Mouse (Mus musculus): Measurements from ENCODE around the gene Sdr39u1.

Gene Sdr39u1

GRCm38 (mm10) chr14:55884713-55885113 lies 15.4 kb downstream of the Sdr39u1 start, which contains the start of gene Khnyn:
TSS of gene Khnyn (plus strand) at chr14:55884947.
- peak; percentile 84 for DNase-seq (ENCODE audit: low read depth, low spot score)

GRCm38 (mm10) chr14:55884166-55884565 lies 15.9 kb downstream of the Sdr39u1 start, which contains the start of gene Cbln3:
TSS of gene Cbln3 (minus strand) at chr14:55884392.
- peak; percentile 27 for DNase-seq (ENCODE audit: low read depth, low spot score)

GRCm38 (mm10) chr14:55883663-55884062 lies 16.4 kb downstream of the Sdr39u1 start:
- DNase-seq (ENCODE audit: low read depth, low spot score): no peak

- no peak for DNase-seq (ENCODE audit: low read depth, low spot score)
Measured at GRCm38 (mm10) chr14:55883149-55883661, 16.9 kb downstream of the Sdr39u1 start.

- DNase-seq (ENCODE audit: low read depth, low spot score): peak; percentile 52
Measured at GRCm38 (mm10) chr14:55882171-55882641, 17.9 kb downstream of the Sdr39u1 start.

- DNase-seq (ENCODE audit: low read depth, low spot score): no peak
Measured at GRCm38 (mm10) chr14:55880982-55881381, 19.1 kb downstream of the Sdr39u1 start.

GRCm38 (mm10) chr14:55879623-55880022 lies 20.5 kb downstream of the Sdr39u1 start:
- peak; percentile 91 for DNase-seq (ENCODE audit: low read depth, low spot score)

GRCm38 (mm10) chr14:55878316-55878940 lies 21.7 kb downstream of the Sdr39u1 start:
- no peak for DNase-seq (ENCODE audit: low read depth, low spot score)

GRCm38 (mm10) chr14:55877469-55878315 lies 22.4 kb downstream of the Sdr39u1 start:
- DNase-seq (ENCODE audit: low read depth, low spot score): no peak

GRCm38 (mm10) chr14:55873714-55874683 lies 26.1 kb downstream of the Sdr39u1 start:
- peak; percentile 86 for DNase-seq (ENCODE audit: low read depth, low spot score)

GRCm38 (mm10) chr14:55873242-55873713 lies 26.8 kb downstream of the Sdr39u1 start:
- no peak for DNase-seq (ENCODE audit: low read depth, low spot score)

GRCm38 (mm10) chr14:55872551-55872950 lies 27.5 kb downstream of the Sdr39u1 start:
- no peak for DNase-seq (ENCODE audit: low read depth, low spot score)

GRCm38 (mm10) chr14:55872039-55872438 lies 28.1 kb downstream of the Sdr39u1 start:
- DNase-seq (ENCODE audit: low read depth, low spot score): no peak

- DNase-seq (ENCODE audit: low read depth, low spot score): no peak
Measured at GRCm38 (mm10) chr14:55869538-55869937, 30.6 kb downstream of the Sdr39u1 start.

GRCm38 (mm10) chr14:55868230-55869026 lies 31.7 kb downstream of the Sdr39u1 start:
- DNase-seq (ENCODE audit: low read depth, low spot score): no peak

- DNase-seq (ENCODE audit: low read depth, low spot score): peak; percentile 58
Measured at GRCm38 (mm10) chr14:55866962-55867361, 33.1 kb downstream of the Sdr39u1 start.

- peak; percentile 80 for DNase-seq (ENCODE audit: low read depth, low spot score)
Measured at GRCm38 (mm10) chr14:55863773-55864172, 36.3 kb downstream of the Sdr39u1 start.

- no peak for DNase-seq (ENCODE audit: low read depth, low spot score)
Measured at GRCm38 (mm10) chr14:55862970-55863369, 37.1 kb downstream of the Sdr39u1 start.

GRCm38 (mm10) chr14:55862186-55862585 lies 37.9 kb downstream of the Sdr39u1 start:
- DNase-seq (ENCODE audit: low read depth, low spot score): no peak

- no peak for DNase-seq (ENCODE audit: low read depth, low spot score)
Measured at GRCm38 (mm10) chr14:55857588-55857987, 42.5 kb downstream of the Sdr39u1 start.

All from CD4-positive, CD25-positive, alpha-beta regulatory T cell, adult 2 months (primary cell).